Mouse (Mus musculus) ovary, postnatal 14 days (tissue): Measurements from ENCODE around the gene Gnai2.

Experiments
- DNase-seq: peaks from one replicate; pipeline ENCODE4 v3.0.0; 2022; ENCODE audit warnings: low spot score

Gnai2 gene

GRCm38 (mm10) chr9:107608741-107609432, 26.3 kb downstream of the Gnai2 start, which contains the start of gene Sema3b:
Sema3b (minus strand) TSS chr9:107609229.
- DNase-seq, result no peak

GRCm38 (mm10) chr9:107607653-107608245, 27.4 kb downstream of the Gnai2 start:
- DNase-seq, result no peak

GRCm38 (mm10) chr9:107607036-107607435, 28.1 kb downstream of the Gnai2 start:
- DNase-seq, result no peak

- DNase-seq, result no peak
Measured at GRCm38 (mm10) chr9:107606591-107606990, 28.6 kb downstream of the Gnai2 start.

GRCm38 (mm10) chr9:107605041-107605661, 30.0 kb downstream of the Gnai2 start:
- DNase-seq, result no peak

GRCm38 (mm10) chr9:107603251-107603650, 31.9 kb downstream of the Gnai2 start:
- no peak for DNase-seq

- peak; percentile 97 for DNase-seq
Measured at GRCm38 (mm10) chr9:107602068-107602648, 33.0 kb downstream of the Gnai2 start.

- no peak for DNase-seq
Measured at GRCm38 (mm10) chr9:107601275-107601674, 33.9 kb downstream of the Gnai2 start.

- no peak for DNase-seq
Measured at GRCm38 (mm10) chr9:107600745-107601144, 34.4 kb downstream of the Gnai2 start.

GRCm38 (mm10) chr9:107599842-107600241, 35.3 kb downstream of the Gnai2 start:
- no peak for DNase-seq

GRCm38 (mm10) chr9:107599433-107599832, 35.7 kb downstream of the Gnai2 start:
- DNase-seq, result no peak

- no peak for DNase-seq
Measured at GRCm38 (mm10) chr9:107598385-107598784, 36.8 kb downstream of the Gnai2 start.

GRCm38 (mm10) chr9:107596619-107597569, 38.3 kb downstream of the Gnai2 start:
- no peak for DNase-seq

GRCm38 (mm10) chr9:107594281-107595062, 40.7 kb downstream of the Gnai2 start:
- DNase-seq, result no peak

- DNase-seq, result no peak
Measured at GRCm38 (mm10) chr9:107593101-107593976, 41.8 kb downstream of the Gnai2 start.

GRCm38 (mm10) chr9:107590773-107591060, 44.5 kb downstream of the Gnai2 start:
- no peak for DNase-seq

GRCm38 (mm10) chr9:107590058-107590772, 45.0 kb downstream of the Gnai2 start:
- DNase-seq, result no peak

- no peak for DNase-seq
Measured at GRCm38 (mm10) chr9:107587833-107588639, 47.1 kb downstream of the Gnai2 start.
